Mouse (Mus musculus): Measurements from ENCODE around the gene Brd3os. TPM values are rescaled to one million over a fixed set of nuclear protein-coding genes. Genes with fewer than 3 reads are reported as not detected.

Gene Brd3os
- polyA plus RNA-seq, 1 experiment from 2014 or later, result 2.8 TPM

GRCm38 (mm10) chr2:27437876-27438275 lies 4.2 kb upstream of the Brd3os start:
- Histone ChIP-seq H3K4me2 (replicated peaks; ENCODE audit: low read depth) (no peak overlapping the region), H3K9me3 (ENCODE audit: control insufficient read depth, low read length) (no peaks in the 10 kb centered on the region), H3K27me3 (ENCODE audit: control insufficient read depth, insufficient read depth, low read length) (no peaks in the 10 kb centered on the region), H3K4me3 (ENCODE audit: low read depth, low read length) (no peak overlapping the region), H3K9ac (ENCODE audit: low read length) (no peak overlapping the region), H3K36me3 (ENCODE audit: control insufficient read depth, insufficient read depth, low read length) (no peaks in the 10 kb centered on the region), H3K27ac (replicated peaks) (no peak overlapping the region), H3K4me1 (replicated peaks; ENCODE audit: control insufficient read depth, insufficient read depth) (no peaks in the 10 kb centered on the region)
- DNase-seq (ENCODE audit: low spot score) (no peak), ATAC-seq (ENCODE audit: low FRiP score, low TSS enrichment) (no peak)
- WGBS, result 64% methylated on average over 1 of the region's 1 CpGs
- no peak for TF ChIP-seq EP300 (optimal IDR thresholded peaks at IDR 0.05)
- no peak for TF ChIP-seq CTCF (IDR thresholded peaks at IDR 0.05; ENCODE audit: low read depth)

- Histone ChIP-seq H3K9ac (ENCODE audit: low read length) (no peak overlapping the region), H3K4me1 (replicated peaks; ENCODE audit: control insufficient read depth, insufficient read depth) (no peaks in the 10 kb centered on the region), H3K4me2 (replicated peaks; ENCODE audit: low read depth) (no peak overlapping the region), H3K27me3 (ENCODE audit: control insufficient read depth, insufficient read depth, low read length) (no peaks in the 10 kb centered on the region), H3K9me3 (ENCODE audit: control insufficient read depth, low read length) (no peaks in the 10 kb centered on the region), H3K4me3 (ENCODE audit: low read depth, low read length) (no peak overlapping the region), H3K36me3 (ENCODE audit: control insufficient read depth, insufficient read depth, low read length) (no peaks in the 10 kb centered on the region), H3K27ac (replicated peaks) (no peak overlapping the region)
- DNase-seq (ENCODE audit: low spot score) (peak; percentile 69), ATAC-seq (ENCODE audit: low FRiP score, low TSS enrichment) (peak; percentile 51)
- 15% methylated on average over 11 of the region's 11 CpGs for WGBS
- no peak for TF ChIP-seq CTCF (IDR thresholded peaks at IDR 0.05; ENCODE audit: low read depth)
- no peak for TF ChIP-seq EP300 (optimal IDR thresholded peaks at IDR 0.05)
These were observed 3.8 kb upstream of the Brd3os start for GRCm38 (mm10) chr2:27438281-27438680.

DNA sequence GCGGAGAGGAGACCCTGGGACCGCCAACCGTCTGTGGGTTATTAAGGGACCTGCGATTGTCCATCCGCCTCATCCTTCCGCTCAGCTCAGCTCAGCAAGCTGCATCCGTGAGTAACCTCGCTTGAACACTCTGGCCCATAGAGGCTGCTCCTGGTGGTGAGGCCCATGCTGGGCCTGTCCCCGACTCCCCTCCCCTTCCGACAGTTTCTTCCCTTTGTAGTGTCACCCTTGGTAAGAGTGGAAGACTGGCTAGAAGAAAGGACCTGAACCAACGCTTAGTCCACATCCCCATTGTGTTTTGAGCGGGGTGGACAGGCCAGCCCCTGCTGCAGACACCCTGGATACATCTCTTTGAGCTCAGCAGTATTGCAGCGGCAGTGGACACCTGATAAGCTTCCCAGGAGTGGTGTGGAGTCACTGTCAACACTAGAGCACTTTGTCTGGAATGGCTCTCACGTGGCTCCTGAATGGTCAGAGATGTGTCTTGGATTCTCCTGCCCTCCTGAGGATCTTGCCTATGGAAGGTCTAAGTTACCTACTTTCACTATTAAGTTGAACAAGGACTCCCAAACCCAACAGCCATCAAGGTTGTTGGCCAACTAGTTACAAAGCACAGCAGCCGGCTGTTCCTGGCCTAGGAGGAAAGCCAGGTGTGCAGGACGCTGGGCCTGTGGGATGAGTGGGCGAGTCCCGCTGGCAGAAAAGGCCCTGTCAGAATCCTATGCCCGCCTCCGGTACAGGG lies 755 bp downstream of the Brd3os start:
- Histone ChIP-seq H3K27ac (replicated peaks) (peak overlapping the region; percentile 73), H3K9me3 (ENCODE audit: control insufficient read depth, low read length) (no peaks in the 10 kb centered on the region), H3K9ac (ENCODE audit: low read length) (peak overlapping the region; percentile 70), H3K4me3 (ENCODE audit: low read depth, low read length) (peak overlapping the region; percentile 50), H3K4me2 (replicated peaks; ENCODE audit: low read depth) (peak overlapping the region; percentile 79), H3K36me3 (ENCODE audit: control insufficient read depth, insufficient read depth, low read length) (peaks cover 16% of the 10 kb centered on the region), H3K4me1 (replicated peaks; ENCODE audit: control insufficient read depth, insufficient read depth) (no peaks in the 10 kb centered on the region), H3K27me3 (ENCODE audit: control insufficient read depth, insufficient read depth, low read length) (no peaks in the 10 kb centered on the region)
- WGBS, result 28% methylated on average over 20 of the region's 20 CpGs
- ATAC-seq (ENCODE audit: low FRiP score, low TSS enrichment), result peak; percentile 48
- TF ChIP-seq EP300 (optimal IDR thresholded peaks at IDR 0.05) (no peak), CTCF (IDR thresholded peaks at IDR 0.05; ENCODE audit: low read depth) (no peak)
- DNase-seq (ENCODE audit: low spot score), result no peak

DNA sequence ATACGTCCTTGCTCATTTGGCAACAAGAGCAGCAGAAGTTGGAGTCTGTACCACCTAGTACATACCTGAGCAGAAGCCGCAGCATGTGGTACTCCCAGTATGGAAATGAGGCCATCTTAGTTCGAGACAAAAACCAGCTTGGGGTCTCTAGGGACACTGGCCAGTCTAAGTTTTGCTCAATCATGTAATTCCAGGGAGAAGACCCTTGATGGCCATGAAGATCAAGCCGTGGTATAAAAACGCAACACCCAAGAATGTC lies 1.3 kb downstream of the Brd3os start:
- H3K27ac ChIP-seq (replicated peaks), result no peak overlapping the region
- WGBS, result 70% methylated on average over 5 of the region's 5 CpGs
- TF ChIP-seq CTCF (IDR thresholded peaks at IDR 0.05; ENCODE audit: low read depth) (no peak), EP300 (optimal IDR thresholded peaks at IDR 0.05) (no peak)
- no peak overlapping the region for H3K4me3 ChIP-seq (ENCODE audit: low read depth, low read length)
- no peak for ATAC-seq (ENCODE audit: low FRiP score, low TSS enrichment)
- DNase-seq (ENCODE audit: low spot score), result no peak
- peaks cover 21% of the 10 kb centered on the region for H3K36me3 ChIP-seq (ENCODE audit: control insufficient read depth, insufficient read depth, low read length)
- no peaks in the 10 kb centered on the region for H3K27me3 ChIP-seq (ENCODE audit: control insufficient read depth, insufficient read depth, low read length)
- no peak overlapping the region for H3K4me2 ChIP-seq (replicated peaks; ENCODE audit: low read depth)
- no peak overlapping the region for H3K9ac ChIP-seq (ENCODE audit: low read length)
- no peaks in the 10 kb centered on the region for H3K4me1 ChIP-seq (replicated peaks; ENCODE audit: control insufficient read depth, insufficient read depth)
- no peaks in the 10 kb centered on the region for H3K9me3 ChIP-seq (ENCODE audit: control insufficient read depth, low read length)

- no peak overlapping the region for H3K4me2 ChIP-seq (replicated peaks; ENCODE audit: low read depth)
- H3K9me3 ChIP-seq (ENCODE audit: control insufficient read depth, low read length), result no peaks in the 10 kb centered on the region
- H3K36me3 ChIP-seq (ENCODE audit: control insufficient read depth, insufficient read depth, low read length), result peaks cover 43% of the 10 kb centered on the region
- H3K4me1 ChIP-seq (replicated peaks; ENCODE audit: control insufficient read depth, insufficient read depth), result no peaks in the 10 kb centered on the region
- no peak overlapping the region for H3K4me3 ChIP-seq (ENCODE audit: low read depth, low read length)
- WGBS, result 94% methylated on average over 3 of the region's 3 CpGs
- H3K27me3 ChIP-seq (ENCODE audit: control insufficient read depth, insufficient read depth, low read length), result no peaks in the 10 kb centered on the region
- ATAC-seq (ENCODE audit: low FRiP score, low TSS enrichment) (no peak), DNase-seq (ENCODE audit: low spot score) (no peak)
- TF ChIP-seq CTCF (IDR thresholded peaks at IDR 0.05; ENCODE audit: low read depth) (no peak), EP300 (optimal IDR thresholded peaks at IDR 0.05) (no peak)
- H3K9ac ChIP-seq (ENCODE audit: low read length), result no peak overlapping the region; the same call in 1 of the 2 replicates
- H3K27ac ChIP-seq (replicated peaks), result no peak overlapping the region
These were observed 3.8 kb downstream of the Brd3os start for GRCm38 (mm10) chr2:27445910-27446309.

DNA sequence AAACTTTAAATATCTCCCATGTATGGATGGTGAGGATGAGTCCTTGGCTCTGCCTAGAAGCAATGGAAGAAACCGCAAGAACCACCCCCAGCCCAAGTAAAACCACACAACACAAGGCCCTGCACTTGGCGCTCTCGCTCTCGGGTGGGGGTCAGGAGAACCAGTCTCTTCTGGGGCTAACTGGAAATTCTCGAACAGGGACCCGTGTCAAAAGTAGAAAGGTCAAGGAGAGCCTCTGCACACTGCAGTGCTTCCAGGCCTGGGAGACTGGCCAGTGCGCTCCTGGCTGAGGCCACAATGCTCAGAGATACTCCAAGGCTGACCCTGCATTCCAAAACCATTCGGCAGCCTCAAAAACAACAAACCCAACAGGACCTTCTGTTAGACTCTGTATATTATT lies 4.7 kb downstream of the Brd3os start:
- 90% methylated on average over 8 of the region's 8 CpGs for WGBS
- H3K4me2 ChIP-seq (replicated peaks; ENCODE audit: low read depth), result no peak overlapping the region
- H3K27me3 ChIP-seq (ENCODE audit: control insufficient read depth, insufficient read depth, low read length), result no peaks in the 10 kb centered on the region
- no peak overlapping the region for H3K4me3 ChIP-seq (ENCODE audit: low read depth, low read length)
- ATAC-seq (ENCODE audit: low FRiP score, low TSS enrichment), result no peak
- TF ChIP-seq CTCF (IDR thresholded peaks at IDR 0.05; ENCODE audit: low read depth), result no peak
- no peak for TF ChIP-seq EP300 (optimal IDR thresholded peaks at IDR 0.05)
- no peaks in the 10 kb centered on the region for H3K4me1 ChIP-seq (replicated peaks; ENCODE audit: control insufficient read depth, insufficient read depth)
- DNase-seq (ENCODE audit: low spot score), result no peak
- no peak overlapping the region for H3K9ac ChIP-seq (ENCODE audit: low read length)
- no peaks in the 10 kb centered on the region for H3K9me3 ChIP-seq (ENCODE audit: control insufficient read depth, low read length)
- peaks cover 43% of the 10 kb centered on the region for H3K36me3 ChIP-seq (ENCODE audit: control insufficient read depth, insufficient read depth, low read length)
- no peak overlapping the region for H3K27ac ChIP-seq (replicated peaks)

All from stomach, postnatal 0 days (tissue).